Mouse (Mus musculus): Measurements from ENCODE around the gene Gcc1. TPM values are rescaled to one million over a fixed set of nuclear protein-coding genes. Genes with fewer than 3 reads are reported as not detected.

The Gcc1 gene
- total RNA-seq, 2 experiments from 2014 or later, result 12.2 to 12.7 TPM

Other genes starting within 250 kb of the Gcc1 start
- gene Zfp800, start 30.4 kb downstream of the Gcc1 start, total RNA-seq (2021), result 10 to 100 TPM; 18.4 to 20.1 TPM
- gene Arf5, start 4.8 kb downstream of the Gcc1 start, total RNA-seq (2021), result 100 to 1,000 TPM; 178 to 190 TPM
- gene Fscn3, start 601 bp downstream of the Gcc1 start, total RNA-seq (2021), result under 1 TPM in 1 of 2 experiments, not detected in 1; 0.27 TPM
- gene Pax4, start 21.0 kb upstream of the Gcc1 start, total RNA-seq (2021), result not detected
- gene Snd1, start 46.7 kb upstream of the Gcc1 start, total RNA-seq (2021), result 100 to 1,000 TPM; 114 to 117 TPM

All from adrenal gland, postnatal 10 days (tissue).